Mouse (Mus musculus): ENCODE data around the gene Thoc5.

Thoc5 gene

GRCm38 (mm10) chr11:4894848-4895816 lies at the start of gene Thoc5:
Gene Thoc5 (plus strand): TSS chr11:4895320.
- peak; percentile 84 for DNase-seq (ENCODE audit: extremely low spot score)

DNA sequence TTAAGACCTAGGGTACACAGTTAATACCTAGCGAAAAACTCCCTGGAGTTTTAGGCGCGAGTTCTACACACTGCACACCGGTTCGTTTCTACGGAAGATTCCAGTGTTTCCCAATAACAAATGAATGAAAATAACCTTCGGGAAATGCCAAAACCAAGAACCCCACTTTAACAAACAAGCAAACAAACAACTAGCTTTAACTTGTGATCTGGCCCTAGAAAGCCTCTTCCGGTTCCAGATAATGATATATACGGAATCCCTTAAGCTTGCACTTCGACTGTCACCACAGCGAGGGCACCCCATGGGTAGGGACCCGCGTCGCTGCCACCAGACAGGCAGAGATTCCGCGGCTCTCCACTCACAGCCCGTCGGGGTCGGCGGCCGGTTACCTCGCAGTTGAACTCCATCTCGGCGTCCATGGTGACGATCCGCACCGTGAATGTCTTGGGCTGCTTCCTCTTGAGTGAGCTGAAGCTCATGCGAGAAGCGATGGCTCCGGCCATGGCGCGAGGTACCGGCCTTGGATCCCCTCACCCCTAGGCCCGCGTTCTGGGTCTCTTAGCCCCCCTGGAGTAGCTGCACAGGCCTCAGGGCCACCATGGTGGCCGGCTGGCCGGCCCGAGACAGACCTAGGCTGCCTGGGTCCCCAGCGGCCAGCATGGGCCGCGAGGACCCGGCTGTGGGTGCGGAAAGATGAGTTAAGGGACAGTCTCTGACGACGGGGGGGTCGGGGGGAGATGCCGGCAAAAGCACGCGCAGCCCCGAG lies 46.5 kb upstream of the Thoc5 start:
- no peak for DNase-seq (ENCODE audit: extremely low spot score)

GRCm38 (mm10) chr11:4849258-4849943 lies 45.7 kb upstream of the Thoc5 start, which contains the start of gene Nf2:
Gene Nf2 (minus strand): TSS chr11:4849536.
- peak; percentile 95 for DNase-seq (ENCODE audit: extremely low spot score)

DNA sequence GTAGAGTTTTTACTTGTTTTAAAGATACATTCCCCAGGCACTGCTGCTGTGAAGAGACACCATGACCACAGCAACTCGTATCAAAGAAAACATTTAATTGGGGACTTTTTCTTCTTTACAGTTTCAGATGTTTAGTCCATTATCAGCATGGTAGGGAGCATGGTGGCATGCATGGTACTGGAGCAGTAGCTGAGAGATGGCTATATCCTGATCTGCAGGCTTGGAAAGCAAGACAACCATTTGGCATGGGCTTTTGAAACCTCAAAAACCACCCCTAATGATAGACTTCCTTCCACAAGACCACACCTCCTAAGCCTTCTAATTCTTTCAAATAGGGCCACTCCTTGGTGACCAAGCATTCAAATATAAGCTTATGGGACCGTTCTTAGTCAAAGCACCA lies 44.7 kb upstream of the Thoc5 start:
- no peak for DNase-seq (ENCODE audit: extremely low spot score)

- no peak for DNase-seq (ENCODE audit: extremely low spot score)
Measured at GRCm38 (mm10) chr11:4853021-4853420, 42.1 kb upstream of the Thoc5 start.

- no peak for DNase-seq (ENCODE audit: extremely low spot score)
Measured at GRCm38 (mm10) chr11:4854181-4854580, 40.9 kb upstream of the Thoc5 start.

GRCm38 (mm10) chr11:4858416-4858815 lies 36.7 kb upstream of the Thoc5 start:
- DNase-seq (ENCODE audit: extremely low spot score), result no peak

- DNase-seq (ENCODE audit: extremely low spot score), result no peak
Measured at GRCm38 (mm10) chr11:4860986-4861385, 34.1 kb upstream of the Thoc5 start.

- DNase-seq (ENCODE audit: extremely low spot score), result no peak
Measured at GRCm38 (mm10) chr11:4861816-4862604, 33.1 kb upstream of the Thoc5 start.

DNA sequence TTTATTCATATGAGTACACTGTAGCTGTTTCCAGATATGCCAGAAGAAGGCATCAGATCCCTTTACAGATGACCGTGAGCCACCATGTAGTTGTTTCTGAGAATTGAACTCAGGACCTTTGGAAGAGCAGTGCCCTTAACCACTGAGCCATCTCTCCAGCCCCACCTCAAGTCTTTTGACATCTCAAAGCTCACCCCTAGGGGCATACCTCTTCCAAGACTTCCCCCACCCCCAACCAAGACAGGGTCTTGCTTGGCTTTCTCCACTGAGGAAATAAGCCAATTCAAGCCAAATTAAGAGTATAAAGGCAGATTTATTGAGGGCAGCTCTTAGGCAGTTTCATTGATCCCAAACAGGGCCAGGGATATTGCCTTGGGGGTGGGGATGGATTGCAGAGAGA lies 32.4 kb upstream of the Thoc5 start:
- no peak for DNase-seq (ENCODE audit: extremely low spot score)

DNA sequence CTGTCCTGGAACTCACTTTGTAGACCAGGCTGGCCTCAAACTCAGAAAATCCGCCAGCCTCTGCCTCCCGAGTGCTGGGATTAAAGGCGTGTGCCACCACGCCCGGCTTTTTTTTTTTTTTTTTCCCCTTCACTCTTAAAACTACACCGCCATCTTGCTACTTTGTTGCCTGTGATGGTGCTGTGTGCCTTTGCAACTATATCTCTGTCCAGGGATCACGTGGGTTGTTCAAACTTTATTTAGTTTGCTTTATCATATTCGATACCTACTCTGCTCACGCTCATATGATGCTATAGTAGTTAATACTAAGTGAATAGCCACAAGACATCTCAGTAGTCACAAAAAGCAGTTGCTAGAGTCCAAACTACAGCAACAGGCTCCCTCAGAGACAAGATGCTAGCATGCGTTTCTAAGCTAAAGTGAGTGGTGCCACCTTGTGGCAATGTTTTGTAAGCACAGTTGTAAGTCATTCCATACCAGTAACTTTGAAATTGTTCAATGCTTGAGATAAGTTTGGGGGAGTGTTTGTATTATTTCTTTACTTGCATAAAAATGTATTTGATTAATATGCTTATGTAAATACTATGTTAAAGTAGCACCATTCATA lies 29.4 kb upstream of the Thoc5 start:
- DNase-seq (ENCODE audit: extremely low spot score), result peak; percentile 57

DNA sequence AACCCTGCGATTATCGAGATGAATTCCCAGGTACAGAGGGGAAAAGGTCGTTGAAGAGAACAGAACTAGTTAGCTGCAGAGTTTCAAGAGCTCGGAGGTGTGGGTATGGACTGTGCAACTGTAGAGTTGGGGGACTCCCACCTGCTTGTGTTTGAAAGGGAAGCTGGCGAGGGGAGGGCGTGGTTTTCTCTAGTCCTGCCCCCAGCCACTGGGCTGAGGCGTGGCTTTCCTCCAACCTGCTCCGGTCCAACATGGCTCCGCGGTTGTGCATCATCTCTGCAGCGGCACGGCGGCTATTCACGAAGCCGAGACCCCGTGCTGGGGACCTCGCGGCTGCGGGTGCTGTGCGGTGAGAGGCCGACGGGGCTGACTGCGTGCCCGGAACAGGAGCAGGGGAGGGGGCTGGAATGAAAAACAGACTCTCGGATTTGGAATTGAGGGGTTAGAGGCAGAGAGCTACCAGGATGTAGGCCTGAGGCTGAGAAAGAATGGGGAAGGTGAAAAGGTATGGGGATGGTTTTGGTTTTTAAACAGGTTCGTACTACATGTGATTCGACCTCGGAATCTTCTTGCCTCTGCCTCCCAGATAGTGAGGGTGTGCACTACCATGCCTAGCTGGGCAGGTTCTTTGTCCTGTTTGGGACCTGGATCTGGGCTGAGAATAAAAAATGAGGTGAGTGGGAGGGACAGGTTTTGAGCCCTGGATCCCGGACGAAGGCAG lies 21.2 kb upstream of the Thoc5 start, which contains the start of gene Nipsnap1:
TSS of gene Nipsnap1 (plus strand) at position 197 of the 721 bp plus-strand sequence.
- DNase-seq (ENCODE audit: extremely low spot score), result peak; percentile 87

DNA sequence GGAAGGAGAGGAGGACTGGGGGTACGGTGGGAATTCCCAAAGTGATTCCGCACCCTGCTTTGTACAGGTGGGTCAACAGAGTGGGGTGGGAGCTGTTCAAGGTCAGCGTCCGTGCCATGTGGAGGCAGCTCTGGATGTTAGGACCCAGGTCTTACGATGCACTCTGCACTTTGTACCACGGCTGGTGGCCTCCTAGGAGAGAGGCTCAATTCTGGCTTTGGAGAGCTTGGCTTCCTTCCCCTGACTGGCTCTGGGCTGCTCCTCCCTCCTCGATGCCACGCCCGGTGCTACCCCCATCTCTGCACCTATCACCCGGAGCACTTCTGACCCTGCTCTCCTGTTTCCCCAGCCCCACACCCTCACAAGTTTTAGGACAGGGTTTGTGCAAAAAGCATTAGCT lies 20.6 kb upstream of the Thoc5 start:
- no peak for DNase-seq (ENCODE audit: extremely low spot score)

GRCm38 (mm10) chr11:4881087-4881486 lies 14.0 kb upstream of the Thoc5 start:
- no peak for DNase-seq (ENCODE audit: extremely low spot score)

DNA sequence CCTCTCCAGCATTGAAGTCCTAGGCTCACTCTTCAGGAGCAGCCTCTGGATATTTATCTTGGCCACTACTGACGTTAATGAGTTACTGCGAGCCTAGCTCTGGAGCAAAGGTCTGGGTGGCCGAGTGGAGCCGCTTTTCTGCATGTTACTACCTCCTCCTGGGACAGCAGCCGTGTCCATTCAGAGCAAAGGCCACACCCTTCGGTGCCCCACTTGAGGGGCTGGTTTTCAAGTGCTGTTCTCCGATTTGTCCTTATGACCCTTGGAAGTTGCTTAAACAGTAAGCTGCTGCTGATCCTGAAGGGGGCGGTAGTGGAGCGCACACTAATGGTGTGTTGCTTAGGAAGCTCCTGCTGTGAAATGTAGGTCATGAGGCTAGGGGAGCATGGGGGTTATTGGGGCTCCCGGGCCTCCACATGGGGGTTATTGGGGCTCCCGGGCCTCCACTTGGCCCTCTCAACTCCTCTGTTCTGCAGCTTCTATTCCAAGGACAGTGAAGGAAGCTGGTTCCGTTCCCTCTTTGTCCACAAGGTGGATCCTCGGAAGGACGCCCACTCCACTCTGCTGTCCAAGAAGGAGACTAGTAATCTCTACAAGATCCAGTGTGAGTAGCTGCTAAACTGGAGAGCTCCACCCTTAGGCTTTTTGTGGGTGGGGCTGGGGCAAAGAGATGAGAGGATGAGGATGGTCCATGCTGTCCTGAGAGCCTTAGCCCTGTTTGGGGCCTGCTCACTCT lies 12.1 kb upstream of the Thoc5 start:
- peak; percentile 53 for DNase-seq (ENCODE audit: extremely low spot score)

GRCm38 (mm10) chr11:4885385-4885903 lies 9.7 kb upstream of the Thoc5 start:
- DNase-seq (ENCODE audit: extremely low spot score), result no peak

GRCm38 (mm10) chr11:4886987-4887386 lies 8.1 kb upstream of the Thoc5 start:
- DNase-seq (ENCODE audit: extremely low spot score), result no peak

DNA sequence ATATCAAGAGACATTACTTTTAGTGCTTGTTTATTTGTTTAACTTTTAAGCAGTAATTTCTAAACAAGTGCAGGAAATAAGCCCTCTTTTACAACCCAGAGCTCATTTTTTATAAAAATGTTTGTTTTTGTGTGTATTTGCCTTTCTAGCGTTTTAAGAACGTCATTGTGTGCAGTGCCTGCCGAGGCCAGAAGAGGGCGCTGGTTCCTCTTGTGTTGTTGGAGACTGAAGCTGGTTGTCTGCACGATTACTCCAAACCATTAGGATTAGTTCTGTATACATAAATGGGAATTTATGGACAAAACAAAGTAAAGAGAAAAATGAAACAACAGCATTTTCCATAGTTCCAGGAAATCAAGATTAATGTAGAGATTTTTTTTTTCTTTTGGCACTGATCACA lies 5.3 kb downstream of the Thoc5 start:
- no peak for DNase-seq (ENCODE audit: extremely low spot score)

DNA sequence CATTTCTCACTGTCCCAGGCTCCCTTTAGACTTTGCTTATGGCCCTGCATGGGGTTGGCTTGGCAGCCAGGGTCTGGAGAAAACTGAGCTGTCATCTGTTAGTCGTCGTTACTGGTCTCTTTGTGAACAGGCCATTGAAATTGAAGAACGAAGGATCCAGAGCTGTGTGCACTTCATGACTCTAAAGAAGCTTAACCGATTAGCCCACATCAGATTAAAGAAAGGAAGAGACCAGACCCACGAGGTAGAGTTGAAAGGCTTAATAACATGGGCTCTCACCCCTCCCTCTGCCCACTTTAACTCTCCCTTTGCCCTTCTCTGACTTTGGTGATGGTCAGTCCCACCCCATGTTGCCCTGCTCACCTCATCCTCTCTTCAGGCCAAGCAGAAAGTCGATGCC lies 6.8 kb downstream of the Thoc5 start:
- no peak for DNase-seq (ENCODE audit: extremely low spot score)
